Mouse (Mus musculus) embryonic facial prominence, embryonic 13.5 days (tissue): Measurements from ENCODE around the gene Spata25. TPM values are rescaled to one million over a fixed set of nuclear protein-coding genes. Genes with fewer than 3 reads are reported as not detected.

Experiments used
- ATAC-seq: fragments of 200-750 bp; cut with Nextera tagmentation; 2 replicates; pipeline ENCODE4 v1.8.0; 2017; ENCODE audit warnings: low read depth; ENCODE audit not compliant: insufficient number of reproducible peaks, insufficient read depth, low FRiP score, low TSS enrichment
- H3K27ac ChIP-seq: fragments of 300-500 bp; sonication (generic); 2 replicates; pipeline ENCODE4 v1.5.1; 2015; ENCODE audit warnings: moderate library complexity, mild to moderate bottlenecking, inconsistent platforms
- H3K27me3 ChIP-seq: fragments of 300-500 bp; sonication (generic); 2 replicates; pipeline ENCODE4 v1.6.1; 2015; ENCODE audit warnings: mild to moderate bottlenecking, inconsistent platforms
- H3K36me3 ChIP-seq: fragments of 300-500 bp; sonication (generic); 2 replicates; pipeline ENCODE4 v1.6.1; 2015; ENCODE audit warnings: mild to moderate bottlenecking, inconsistent platforms
- H3K4me1 ChIP-seq: fragments of 300-500 bp; sonication (generic); 2 replicates; pipeline ENCODE4 v1.6.1; 2015; ENCODE audit warnings: inconsistent platforms
- H3K4me2 ChIP-seq: fragments of 300-500 bp; sonication (generic); 2 replicates; pipeline ENCODE4 v1.6.1; 2015; ENCODE audit warnings: moderate library complexity, mild to moderate bottlenecking, inconsistent platforms
- H3K4me3 ChIP-seq: fragments of 300-500 bp; sonication (generic); 2 replicates; pipeline ENCODE4 v1.5.1; 2015; ENCODE audit warnings: mild to moderate bottlenecking, inconsistent platforms
- H3K9ac ChIP-seq: fragments of 300-500 bp; sonication (generic); 2 replicates; pipeline ENCODE4 v1.6.1; 2015; ENCODE audit warnings: mild to moderate bottlenecking, inconsistent platforms
- H3K9me3 ChIP-seq: fragments of 300-500 bp; sonication (generic); 2 replicates; pipeline ENCODE4 v1.6.1; 2016; ENCODE audit warnings: inconsistent platforms
- WGBS: fragments of 180-500 bp; shearing (Covaris S2); methylation state at CpG from one replicate; pipeline ENCODE4 v1.1.7; 2015; ENCODE audit warnings: mixed read lengths; 5-methylcytosine and 5-hydroxymethylcytosine counted together
- polyA plus RNA-seq: library from polyadenylated mRNA; unstranded; fragments of >200 nt; fragmentation: Nextera tagmentation; extraction: Ambion mirVana; gene quantifications from 2 replicates; pipeline ENCODE4 v1.2.1, GENCODE M21; 2015

Gene Spata25
- polyA plus RNA-seq, 1 experiment from 2014 or later, result not detected

GRCm38 (mm10) chr2:164777246-164778014 lies 50.9 kb downstream of the Spata25 start:
- no peak overlapping the region for H3K27ac ChIP-seq
- H3K36me3 ChIP-seq, result 0 out of 2 replicates have a peak, but pooled peaks cover 5% of the 10 kb centered on the region
- ATAC-seq, result no peak
- no peaks in the 10 kb centered on the region for H3K27me3 ChIP-seq
- H3K4me3 ChIP-seq, result no peak overlapping the region
- H3K4me2 ChIP-seq, result no peak overlapping the region
- whole genome bisulfite sequencing, result 82% methylated on average over 30 of the region's 30 CpGs
- no peak overlapping the region for H3K9ac ChIP-seq
- H3K9me3 ChIP-seq, result no peaks in the 10 kb centered on the region
- no peaks in the 10 kb centered on the region; the same call in 1 of the 2 replicates for H3K4me1 ChIP-seq

- peaks cover 5% of the 10 kb centered on the region for H3K4me1 ChIP-seq
- no peak for ATAC-seq
- H3K9ac ChIP-seq, result no peak overlapping the region
- no peak overlapping the region for H3K27ac ChIP-seq
- no peak overlapping the region for H3K4me2 ChIP-seq
- H3K27me3 ChIP-seq, result no peaks in the 10 kb centered on the region
- WGBS, result 64% methylated on average over 17 of the region's 17 CpGs
- H3K36me3 ChIP-seq, result peaks cover 12% of the 10 kb centered on the region
- H3K4me3 ChIP-seq, result no peak overlapping the region
- no peaks in the 10 kb centered on the region for H3K9me3 ChIP-seq
Measured at GRCm38 (mm10) chr2:164776801-164777200, 51.5 kb downstream of the Spata25 start.

Other genes with a start within 250 kb of the Spata25 start
- 0.80 TPM in 1 of 2 replicates, not detected in the other for gene Wfdc6a, start 243.1 kb downstream of the Spata25 start, polyA plus RNA-seq
- not detected in 2 replicates for gene Eppin, start 234.9 kb downstream of the Spata25 start, polyA plus RNA-seq
- gene Wfdc6b, start 215.0 kb downstream of the Spata25 start, polyA plus RNA-seq, result not detected in 2 replicates
- not detected in 2 replicates for gene Wfdc8, start 214.9 kb downstream of the Spata25 start, polyA plus RNA-seq
- gene Wfdc16, start 189.7 kb downstream of the Spata25 start, polyA plus RNA-seq, result not detected in 2 replicates
- gene Wfdc10, start 172.5 kb downstream of the Spata25 start, polyA plus RNA-seq, result 0.89 TPM in 1 of 2 replicates, not detected in the other
- not detected in 2 replicates for gene Wfdc9, start 172.0 kb downstream of the Spata25 start, polyA plus RNA-seq
- not detected in 2 replicates for gene Wfdc11, start 154.4 kb downstream of the Spata25 start, polyA plus RNA-seq
- not detected in 2 replicates for gene Wfdc13, start 143.4 kb downstream of the Spata25 start, polyA plus RNA-seq
- not detected in 2 replicates for gene Spint4, start 130.0 kb downstream of the Spata25 start, polyA plus RNA-seq
- not detected in 2 replicates for gene Spint5, start 113.2 kb downstream of the Spata25 start, polyA plus RNA-seq
- gene Wfdc3, start 82.6 kb downstream of the Spata25 start, polyA plus RNA-seq, result 0.58 and 0.93 TPM in 2 replicates
- gene Dnttip1, start 82.6 kb downstream of the Spata25 start, polyA plus RNA-seq, result 79.6 and 83.1 TPM in 2 replicates
- 410 and 448 TPM in 2 replicates for gene Ube2c, start 58.6 kb downstream of the Spata25 start, polyA plus RNA-seq
- gene Tnnc2, start 48.6 kb downstream of the Spata25 start, polyA plus RNA-seq, result 16.7 and 17.2 TPM in 2 replicates
- gene Snx21, start 42.7 kb downstream of the Spata25 start, polyA plus RNA-seq, result 23.4 and 25.0 TPM in 2 replicates
- 18.4 and 19.5 TPM in 2 replicates for gene Acot8, start 23.7 kb downstream of the Spata25 start, polyA plus RNA-seq
- gene Zswim3, start 23.4 kb downstream of the Spata25 start, polyA plus RNA-seq, result 7.0 and 7.9 TPM in 2 replicates
- gene Zswim1, start 5.9 kb downstream of the Spata25 start, polyA plus RNA-seq, result 17.7 and 20.3 TPM in 2 replicates
- 129 and 139 TPM in 2 replicates for gene Ctsa, start 4.3 kb upstream of the Spata25 start, polyA plus RNA-seq
- gene Neurl2, start 4.9 kb upstream of the Spata25 start, polyA plus RNA-seq, result 8.4 and 9.0 TPM in 2 replicates
- 67.4 and 69.8 TPM in 2 replicates for gene Pltp, start 29.2 kb upstream of the Spata25 start, polyA plus RNA-seq
- 78.4 and 78.8 TPM in 2 replicates for gene Pcif1, start 50.8 kb upstream of the Spata25 start, polyA plus RNA-seq
- 15.5 and 16.1 TPM in 2 replicates for gene Zfp335, start 83.2 kb upstream of the Spata25 start, polyA plus RNA-seq
- gene Mmp9, start 112.2 kb upstream of the Spata25 start, polyA plus RNA-seq, result 16.6 and 23.8 TPM in 2 replicates
- gene Slc12a5, start 132.3 kb upstream of the Spata25 start, polyA plus RNA-seq, result 1.0 and 2.9 TPM in 2 replicates
- 94.8 and 95.8 TPM in 2 replicates for gene Ncoa5, start 206.3 kb upstream of the Spata25 start, polyA plus RNA-seq
- gene Cd40, start 227.1 kb upstream of the Spata25 start, polyA plus RNA-seq, result 4.9 and 6.3 TPM in 2 replicates